10 mouse cellular contexts compared by ENCODE assay signal in genomic region chr1:36270666-36271065, GRCm38 (mm10). TPM values are rescaled to one million over a fixed set of nuclear protein-coding genes. Genes with fewer than 3 reads are reported as not detected.
DNase-seq lines count a peak whose midpoint lies in the region; ATAC-seq lines count a peak whose summit lies in the region.
"Had no signal": no experiment of that assay in that cellular context is flagged by ENCODE, and none has a peak within 500 bp of the region (broad histone marks: within the 10 kb centered on the region; RNA-seq: fewer than 3 reads in every experiment).

No protein-coding gene starts in this region.

- H3K27me3 ChIP-seq in forebrain, embryonic 11.5 days (ENCODE audit: control insufficient read depth, insufficient read depth, low read length): peaks cover 4% of the 10 kb centered on the region; the same call in 1 of the 2 replicates
- H3K27me3 ChIP-seq in midbrain, embryonic 11.5 days (ENCODE audit: control insufficient read depth, insufficient read depth, low read length): peaks cover 7% of the 10 kb centered on the region

- H3K4me2 ChIP-seq in forebrain, embryonic 11.5 days (ENCODE audit: low read depth, low read length, severe bottlenecking): no peak overlapping the region
- no peak overlapping the region for H3K4me2 ChIP-seq in midbrain, embryonic 11.5 days

- 44% methylated on average over 3 of the region's 3 CpGs for WGBS in forebrain, embryonic 11.5 days
- 59% methylated on average over 3 of the region's 3 CpGs for WGBS in midbrain, embryonic 11.5 days

- no peak overlapping the region for H3K9ac ChIP-seq in forebrain, embryonic 11.5 days (ENCODE audit: low read length)
- H3K9ac ChIP-seq in midbrain, embryonic 11.5 days (ENCODE audit: low read length): no peak overlapping the region

- H3K36me3 ChIP-seq in forebrain, embryonic 11.5 days (ENCODE audit: control insufficient read depth, insufficient read depth, low read length): no peaks in the 10 kb centered on the region
- no peaks in the 10 kb centered on the region for H3K36me3 ChIP-seq in midbrain, embryonic 11.5 days (ENCODE audit: control insufficient read depth, insufficient read depth, low read length)

- no peak for ATAC-seq in forebrain, embryonic 11.5 days (replicated peaks; ENCODE audit: low FRiP score)
- ATAC-seq in midbrain, embryonic 11.5 days (ENCODE audit: low FRiP score): no peak
- ATAC-seq: CD4-positive, CD25-positive, alpha-beta regulatory T cell, adult 4 months had no signal

- H3K9me3 ChIP-seq in forebrain, embryonic 11.5 days (ENCODE audit: control insufficient read depth, low read length): no peaks in the 10 kb centered on the region
- no peaks in the 10 kb centered on the region for H3K9me3 ChIP-seq in midbrain, embryonic 11.5 days (ENCODE audit: control insufficient read depth, low read length)

- peak; percentile 98 for DNase-seq in heart, adult 11 months
- DNase-seq in heart, postnatal 25 days (ENCODE audit: low spot score): no peak
- DNase-seq in heart, adult 9 months (ENCODE audit: low spot score in 2 of 2): peak; percentile 40 to 77
- DNase-seq in kidney, postnatal 14 days: peak; percentile 73
- DNase-seq in naive thymus-derived CD4-positive, alpha-beta T cell, adult 2 months (ENCODE audit: low read depth): peak; percentile 11
- no peak for DNase-seq in forebrain, embryonic 11.5 days (ENCODE audit: low spot score)
- no peak for DNase-seq in midbrain, embryonic 11.5 days (ENCODE audit: low spot score, missing footprints)
- DNase-seq in ovary, postnatal 10 days (ENCODE audit: low spot score): no peak

- intact Hi-C loops in heart, postnatal 25 days (cut with DNase I): no loop called here

- no peak overlapping the region for H3K4me3 ChIP-seq in forebrain, embryonic 11.5 days (ENCODE audit: low read depth, low read length)
- H3K4me3 ChIP-seq in midbrain, embryonic 11.5 days (ENCODE audit: low read depth, low read length): no peak overlapping the region
- H3K4me3 ChIP-seq: myocyte had no signal

- H3K27ac ChIP-seq in forebrain, embryonic 11.5 days (ENCODE audit: low read depth, low read length): no peak overlapping the region
- no peak overlapping the region for H3K27ac ChIP-seq in midbrain, embryonic 11.5 days (ENCODE audit: low read depth, low read length)

- peaks cover 3% of the 10 kb centered on the region; the same call in 1 of the 2 replicates for H3K4me1 ChIP-seq in forebrain, embryonic 11.5 days (replicated peaks; ENCODE audit: control insufficient read depth, insufficient read depth, low read length)
- no peaks in the 10 kb centered on the region; the same call in 1 of the 2 replicates for H3K4me1 ChIP-seq in midbrain, embryonic 11.5 days (ENCODE audit: control insufficient read depth, insufficient read depth, low read length)

RNA-seq across cellular contexts. Expression of gene Neurl3, which starts 3.8 kb away (rescaled TPM):
- 1 to 10 TPM; 3.1 to 3.4 TPM for total RNA-seq in heart, postnatal 25 days (2021)
- polyA plus RNA-seq in forebrain, embryonic 11.5 days (2014; fragmentation: Nextera tagmentation; extraction: Ambion mirVana): 0.16 and 0.47 TPM in 2 replicates
- polyA plus RNA-seq in midbrain, embryonic 11.5 days (2014; fragmentation: Nextera tagmentation; extraction: Ambion mirVana): 0.33 and 0.57 TPM in 2 replicates

RNA-seq across cellular contexts. Expression of gene Uggt1, which starts 26.1 kb away (rescaled TPM):
- 10 to 100 TPM; 26.8 to 29.5 TPM for total RNA-seq in heart, postnatal 25 days (2021)
- 72.8 and 79.8 TPM in 2 replicates for polyA plus RNA-seq in forebrain, embryonic 11.5 days (2014; fragmentation: Nextera tagmentation; extraction: Ambion mirVana)
- polyA plus RNA-seq in midbrain, embryonic 11.5 days (2014; fragmentation: Nextera tagmentation; extraction: Ambion mirVana): 80.7 and 83.0 TPM in 2 replicates

RNA-seq across cellular contexts. Expression of gene Arid5a, which starts 36.9 kb away (rescaled TPM):
- total RNA-seq in heart, postnatal 25 days (2021): 10 to 100 TPM in 1 of 2 experiments, 1 to 10 TPM in 1; 7.0 to 11.1 TPM
- polyA plus RNA-seq in forebrain, embryonic 11.5 days (2014; fragmentation: Nextera tagmentation; extraction: Ambion mirVana): 2.5 and 3.3 TPM in 2 replicates
- polyA plus RNA-seq in midbrain, embryonic 11.5 days (2014; fragmentation: Nextera tagmentation; extraction: Ambion mirVana): 1.8 and 2.0 TPM in 2 replicates

Comparison
In these comparisons a context has a peak if more than half of its experiments do, and no peak if none do; other contexts are left out.
1. DNase-seq: peak in heart, adult 11 months (single experiment), heart, adult 9 months (2 of 2), kidney, postnatal 14 days (single experiment) and naive thymus-derived CD4-positive, alpha-beta T cell, adult 2 months (single experiment); none in heart, postnatal 25 days (single experiment), forebrain, embryonic 11.5 days (single experiment), midbrain, embryonic 11.5 days (single experiment) and ovary, postnatal 10 days (single experiment).